Mouse (Mus musculus) heart, postnatal 4 days (tissue): Measurements from ENCODE around the gene Tcf19. TPM values are rescaled to one million over a fixed set of nuclear protein-coding genes. Genes with fewer than 3 reads are reported as not detected.

ENCODE experiments used
- DNase-seq: peaks from one replicate; pipeline ENCODE4 v3.0.0; 2021
- total RNA-seq, 2 experiments: library from RNA; stranded (reverse); gene quantifications; 2 replicates each; pipeline ENCODE4 v1.2.3; 2021

Gene Tcf19
- 10 to 100 TPM; 41.1 to 44.2 TPM for total RNA-seq

DNA sequence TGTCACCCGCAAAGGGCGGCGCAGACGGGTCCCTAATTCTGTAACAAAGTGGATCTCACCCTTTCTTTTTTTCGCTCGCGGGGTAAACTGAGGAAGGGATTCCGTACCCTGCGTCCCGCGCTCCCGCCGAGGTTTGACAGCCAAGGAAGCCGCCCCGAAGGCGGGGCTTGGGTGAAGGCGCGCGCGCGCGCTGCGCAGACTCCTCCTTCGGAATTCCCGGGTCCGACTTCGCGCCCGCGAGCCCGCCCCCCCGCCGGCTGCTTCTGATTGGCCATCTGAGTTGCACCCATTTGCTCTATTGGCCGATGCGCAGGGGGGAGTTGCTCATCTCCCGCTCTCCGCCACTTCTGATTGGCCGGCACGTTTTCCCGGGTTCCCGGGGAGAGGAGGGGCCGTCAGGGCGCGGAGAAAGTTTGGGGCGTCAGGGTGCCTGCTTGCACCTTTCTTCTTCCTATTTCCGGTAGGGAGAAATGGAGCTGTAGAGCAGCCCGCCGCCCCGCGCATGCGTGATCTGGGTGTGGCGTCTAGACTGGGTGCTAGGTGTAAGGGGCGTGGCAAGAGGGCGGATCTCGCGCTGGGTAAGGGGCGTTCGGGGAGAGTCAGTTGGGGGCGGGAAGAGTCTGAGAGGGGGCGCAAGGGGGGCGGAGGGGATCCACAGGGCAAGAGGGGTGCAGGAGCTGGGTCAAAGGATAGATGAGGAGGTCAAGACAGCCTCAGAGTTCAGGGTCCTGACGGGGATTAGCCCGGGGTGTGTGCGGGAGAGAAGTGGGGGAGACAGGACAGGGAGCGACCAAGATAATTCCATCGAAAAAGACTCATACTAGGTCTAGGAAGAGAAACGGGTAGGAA, at the start of gene Tcf19, which contains the start of gene Cchcr1:
Gene Tcf19, minus strand, starts transcription at position 173 of the 849 bp plus-strand sequence.
Gene Cchcr1, plus strand, starts transcription at position 449 of the 849 bp plus-strand sequence.
- peak; percentile 97 for DNase-seq

DNA sequence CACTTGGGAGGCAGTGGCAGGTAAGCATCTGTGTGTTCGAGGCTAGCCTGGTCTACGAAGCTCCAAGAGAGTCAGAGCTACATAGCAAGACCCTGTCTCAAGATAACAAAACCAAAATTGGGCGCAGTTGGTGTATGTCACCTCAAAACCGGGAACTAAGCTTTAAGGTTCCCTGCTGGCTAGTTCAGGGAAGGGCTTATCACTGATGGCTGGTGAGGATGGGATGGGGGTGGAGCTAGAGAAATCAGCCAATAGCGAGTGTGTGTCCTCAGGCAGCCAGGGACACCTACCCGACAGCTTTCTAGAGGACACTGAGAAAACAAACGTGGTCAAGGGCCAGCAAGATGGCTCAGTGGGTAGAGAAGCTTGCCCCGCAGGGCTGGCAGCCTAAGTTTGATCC, 41.6 kb upstream of the Tcf19 start:
- no peak for DNase-seq

DNA sequence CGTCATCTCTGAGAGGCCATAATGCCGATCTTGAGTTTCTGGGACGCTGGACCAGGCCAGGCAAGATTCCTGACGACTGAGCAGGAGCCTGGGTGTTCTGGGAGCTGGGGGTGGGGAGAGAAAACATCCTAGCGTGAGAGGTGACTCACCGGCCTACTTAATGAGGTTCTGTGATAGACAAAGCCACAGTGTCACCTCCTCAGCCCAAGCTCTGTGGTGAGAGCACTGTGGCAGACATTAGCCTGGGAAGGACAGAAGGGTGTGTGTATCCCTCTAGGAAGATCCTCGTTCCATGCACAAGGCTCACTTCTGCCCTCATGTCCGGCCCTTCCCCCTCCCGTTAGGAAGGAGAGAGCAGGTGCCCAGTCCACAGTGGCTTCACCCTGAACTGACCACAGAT, 40.7 kb upstream of the Tcf19 start:
- no peak for DNase-seq

DNA sequence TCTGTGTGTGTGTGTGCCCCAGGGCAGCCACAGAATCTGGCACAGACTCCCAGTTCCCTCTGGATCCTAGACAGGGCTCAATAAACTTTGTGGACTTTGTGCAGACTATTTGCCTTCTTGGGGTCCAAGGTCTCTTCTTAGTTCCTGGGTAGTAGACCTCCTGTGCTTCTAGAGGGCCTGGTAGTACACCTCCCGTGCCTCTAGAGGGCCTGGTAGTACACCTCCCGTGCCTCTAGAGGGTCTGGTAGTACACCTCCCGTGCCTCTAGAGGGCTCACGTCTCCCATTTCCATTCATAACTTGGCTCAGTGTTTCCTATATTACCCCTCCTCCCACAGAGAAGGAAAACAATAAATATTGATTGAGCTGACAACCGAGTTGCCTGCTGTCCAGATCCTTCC, 40.2 kb upstream of the Tcf19 start:
- peak; percentile 70 for DNase-seq

DNA sequence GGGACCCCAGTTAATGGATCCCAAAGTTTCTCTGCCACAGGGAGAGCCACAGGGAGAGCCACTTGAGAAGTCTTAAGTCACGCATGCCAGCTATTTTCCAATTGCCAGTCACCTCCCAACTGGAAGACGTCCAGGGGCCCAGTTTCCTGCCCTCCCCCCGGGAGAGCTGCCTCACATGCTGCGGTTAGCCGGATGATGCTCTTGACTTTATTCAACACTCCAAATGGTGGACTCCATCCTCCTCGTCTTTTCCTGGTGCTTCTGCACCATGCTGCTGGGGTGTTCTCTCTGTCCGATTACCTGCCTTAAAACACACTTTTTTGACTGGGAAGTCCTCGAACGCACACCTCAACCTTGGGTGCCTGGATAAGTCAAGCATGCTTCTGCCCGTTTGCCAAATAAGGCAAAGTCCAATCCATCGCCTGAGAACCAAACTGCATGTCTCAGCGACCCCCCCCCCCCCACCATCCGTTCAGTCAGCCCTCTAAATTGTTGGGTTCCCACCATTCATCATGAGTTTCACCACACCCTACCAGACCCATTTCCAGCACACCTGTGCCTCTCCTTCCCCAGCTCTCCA, 39.7 kb upstream of the Tcf19 start:
- no peak for DNase-seq

DNA sequence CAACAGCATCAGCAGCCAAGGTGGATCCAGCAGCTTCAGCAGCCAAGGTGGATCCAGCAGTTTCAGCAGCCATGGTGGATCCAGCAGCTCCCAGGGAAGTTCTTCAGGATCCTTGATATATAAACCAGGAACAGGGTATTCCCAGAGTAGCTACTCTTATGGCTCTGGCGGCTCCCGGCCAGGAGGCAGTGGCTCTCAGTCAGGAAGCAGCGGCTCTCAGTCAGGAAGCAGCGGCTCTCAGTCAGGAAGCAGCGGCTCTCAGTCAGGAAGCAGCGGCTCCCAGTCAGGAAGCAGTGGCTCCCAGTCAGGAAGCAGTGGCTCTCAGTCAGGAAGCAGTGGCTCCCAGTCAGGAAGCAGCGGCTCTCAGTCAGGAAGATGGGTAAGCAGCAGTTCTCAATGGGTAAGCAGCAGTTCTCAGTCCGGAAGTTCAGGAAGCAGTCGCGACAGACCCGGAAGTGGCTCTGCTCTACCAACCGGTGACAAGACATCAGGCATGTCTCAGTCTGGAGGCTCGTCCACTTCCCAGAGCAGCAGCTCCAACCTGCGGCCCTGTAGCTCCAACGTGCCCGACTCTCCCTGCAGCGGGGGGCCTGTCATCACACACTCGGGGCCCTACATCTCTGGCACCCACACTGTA, 38.3 kb upstream of the Tcf19 start:
- no peak for DNase-seq

DNA sequence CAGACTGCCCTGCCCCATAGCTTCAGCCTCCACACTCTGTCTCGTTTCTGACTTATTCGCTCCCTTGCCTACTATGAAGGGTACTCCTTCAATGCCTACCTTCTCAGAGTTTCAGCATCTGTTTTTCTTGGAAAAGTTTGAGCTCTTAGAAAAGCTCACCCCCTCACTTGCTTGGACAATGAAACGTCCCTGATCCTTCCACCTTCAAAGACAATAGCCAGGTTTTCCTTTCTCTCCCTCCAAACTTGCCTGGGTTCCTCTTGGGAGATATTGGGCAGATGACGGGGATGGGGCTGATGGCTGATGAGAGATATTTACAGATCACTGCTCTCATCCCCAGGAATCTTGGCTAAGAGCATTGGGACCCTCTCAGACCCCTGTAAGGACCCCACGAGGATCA, 37.7 kb upstream of the Tcf19 start:
- no peak for DNase-seq

DNA sequence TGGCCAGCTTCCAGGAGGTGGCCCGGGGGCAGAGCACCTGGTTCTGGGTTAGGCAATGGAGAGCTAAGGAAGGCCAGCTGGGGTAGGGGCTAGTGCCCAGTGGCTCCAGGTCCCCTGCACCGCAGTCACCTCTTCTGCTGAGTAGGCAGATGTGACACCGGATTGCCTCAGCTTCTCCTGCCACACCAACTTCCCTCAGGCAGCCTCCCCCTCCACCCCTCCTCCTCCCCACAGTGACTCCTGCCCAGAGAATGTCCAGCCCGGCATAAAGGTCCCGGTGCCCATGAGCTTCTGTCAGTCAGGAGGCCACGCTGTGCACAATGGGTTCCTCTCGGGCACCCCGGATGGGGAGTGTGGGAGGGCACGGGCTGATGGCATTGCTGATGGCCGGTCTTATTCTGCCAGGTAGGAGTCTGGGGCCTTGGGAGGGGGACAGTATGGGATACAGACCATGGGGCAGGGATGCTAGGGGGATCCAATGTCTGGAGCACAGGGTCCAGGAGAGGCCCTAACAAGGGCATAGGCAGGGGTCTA, 35.3 kb upstream of the Tcf19 start, which contains the start of gene Cdsn:
Gene Cdsn, plus strand, starts transcription at position 248 of the 534 bp plus-strand sequence.
- peak; percentile 10 for DNase-seq

DNA sequence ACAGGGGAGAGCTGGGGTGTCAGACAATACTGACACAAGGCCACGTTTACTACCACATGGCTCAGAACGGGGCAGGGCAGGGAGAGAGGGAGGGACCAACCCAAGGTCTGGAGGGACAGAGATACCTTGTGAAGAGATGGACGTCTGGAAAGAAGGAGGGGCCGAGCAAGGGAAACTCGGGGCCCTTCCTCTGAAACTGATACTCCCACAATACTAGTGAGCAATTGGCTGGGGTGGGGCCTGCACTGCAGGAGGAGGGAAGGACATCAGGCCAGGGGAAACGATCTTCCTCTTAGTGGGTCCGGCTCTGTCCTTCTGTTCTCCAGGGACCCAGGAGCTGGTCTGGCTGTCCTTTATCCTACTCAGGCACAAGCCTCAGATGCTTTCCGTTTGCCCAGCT, 34.2 kb upstream of the Tcf19 start:
- DNase-seq = peak; percentile 8

DNA sequence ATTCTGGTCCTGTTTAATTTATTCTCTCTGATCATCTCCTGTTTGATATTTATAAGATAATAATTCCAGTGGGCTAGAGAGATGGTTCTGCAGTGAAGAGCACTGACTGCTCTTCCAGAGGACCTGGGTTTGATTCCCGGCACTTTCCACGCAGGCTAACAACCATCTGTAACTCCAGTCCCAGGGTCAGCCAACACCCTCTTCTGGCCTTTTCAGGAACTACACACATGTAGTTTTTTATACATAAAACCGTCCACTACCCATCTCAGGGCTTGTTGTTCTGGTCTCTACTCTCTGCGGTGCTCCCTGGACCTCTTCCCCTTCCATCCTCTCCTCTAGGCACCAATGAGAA, 33.5 kb upstream of the Tcf19 start:
- no peak for DNase-seq

DNA sequence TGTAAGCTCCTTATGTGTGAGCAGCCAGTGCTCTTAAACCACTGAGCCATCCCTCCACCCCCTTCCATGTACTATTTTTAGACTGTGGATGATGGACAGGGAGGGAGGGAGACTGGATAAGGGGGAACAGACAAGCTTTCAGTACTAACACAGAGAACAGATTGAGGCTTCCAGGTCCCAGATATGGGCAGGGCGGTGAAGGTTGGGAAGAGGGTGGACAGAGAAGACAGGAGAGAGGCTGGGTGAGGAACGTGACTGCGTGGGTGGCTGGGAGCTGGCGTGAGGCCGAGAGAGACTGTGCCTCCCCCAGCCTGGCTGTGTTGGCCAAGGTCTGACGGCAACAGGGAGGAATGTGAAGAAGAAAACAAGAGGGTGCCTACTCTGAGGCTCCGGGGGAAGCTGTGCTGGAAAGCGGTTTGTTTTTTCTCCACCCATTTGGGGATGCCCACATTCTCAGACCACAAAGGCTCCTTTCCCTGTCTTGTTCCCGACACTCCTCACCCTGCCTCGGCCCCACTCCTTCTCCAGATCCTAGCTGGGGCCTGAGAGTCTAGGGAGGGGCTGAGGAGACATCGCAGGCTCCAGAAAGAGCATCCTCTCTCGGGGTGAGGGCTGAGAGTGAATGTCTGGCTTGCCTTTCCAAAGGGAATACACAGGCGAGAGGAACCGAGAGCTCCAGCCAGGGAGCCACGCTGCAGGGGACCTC, 33.0 kb upstream of the Tcf19 start:
- peak; percentile 94 for DNase-seq

DNA sequence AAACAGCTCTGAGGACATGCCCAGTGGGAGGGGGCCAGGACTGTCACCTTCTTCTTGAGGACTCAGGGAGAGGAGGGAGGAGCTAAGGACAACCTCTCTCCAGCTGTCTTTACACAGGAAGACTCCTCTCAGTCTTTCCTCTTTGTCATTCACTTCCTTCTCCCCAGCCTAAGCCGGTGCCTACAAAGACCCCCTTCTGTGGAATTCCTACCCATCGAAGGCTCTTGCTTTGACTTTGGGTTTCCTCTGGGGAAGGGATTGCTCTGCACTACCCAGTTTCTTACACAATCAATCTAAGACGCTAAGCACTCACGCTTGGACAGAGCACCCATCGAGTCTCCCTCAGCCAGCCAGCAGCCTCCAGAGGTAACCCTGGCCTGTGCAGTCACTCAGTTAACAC, 32.0 kb upstream of the Tcf19 start:
- DNase-seq = peak; percentile 4

DNA sequence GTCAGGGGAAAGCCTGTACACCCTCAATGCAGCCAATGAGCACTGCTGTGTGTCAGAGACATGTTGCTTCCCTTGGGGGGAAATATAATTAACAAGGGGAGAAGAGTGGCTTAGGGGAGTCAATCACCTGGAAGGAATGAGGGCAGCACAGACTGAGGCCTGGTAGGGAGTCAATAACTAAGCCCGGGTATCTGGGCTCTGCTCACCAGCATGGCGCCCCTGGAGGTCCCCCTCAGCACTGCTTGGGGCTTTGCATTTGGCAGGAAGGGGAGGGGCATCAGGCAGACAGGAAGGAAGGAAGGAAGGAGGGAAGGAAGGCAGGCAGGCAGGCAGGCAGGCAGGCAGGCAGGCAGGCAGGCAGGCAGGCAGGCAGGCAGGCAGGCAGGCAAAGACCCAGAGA, 30.8 kb upstream of the Tcf19 start:
- DNase-seq = peak; percentile 6

DNA sequence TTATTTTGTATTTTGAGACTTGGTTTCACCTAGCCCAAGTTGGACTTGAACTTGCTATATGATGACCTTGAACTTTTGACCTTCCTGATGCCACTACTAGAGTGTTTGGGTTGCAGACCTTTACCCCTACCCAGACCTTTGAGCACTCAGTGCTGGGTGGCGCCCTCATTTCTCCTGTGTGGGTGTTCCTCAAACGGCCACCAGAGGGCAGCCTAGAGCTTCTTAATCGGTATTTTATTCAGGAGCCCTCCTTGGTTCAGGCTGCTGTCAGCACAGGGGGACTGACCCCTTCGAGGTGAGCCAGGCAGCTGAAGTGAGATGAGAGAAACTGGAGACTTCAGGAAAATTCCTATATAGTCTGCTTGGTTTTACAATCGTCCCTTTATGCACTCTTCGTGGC, 28.1 kb upstream of the Tcf19 start:
- DNase-seq = peak; percentile 76

DNA sequence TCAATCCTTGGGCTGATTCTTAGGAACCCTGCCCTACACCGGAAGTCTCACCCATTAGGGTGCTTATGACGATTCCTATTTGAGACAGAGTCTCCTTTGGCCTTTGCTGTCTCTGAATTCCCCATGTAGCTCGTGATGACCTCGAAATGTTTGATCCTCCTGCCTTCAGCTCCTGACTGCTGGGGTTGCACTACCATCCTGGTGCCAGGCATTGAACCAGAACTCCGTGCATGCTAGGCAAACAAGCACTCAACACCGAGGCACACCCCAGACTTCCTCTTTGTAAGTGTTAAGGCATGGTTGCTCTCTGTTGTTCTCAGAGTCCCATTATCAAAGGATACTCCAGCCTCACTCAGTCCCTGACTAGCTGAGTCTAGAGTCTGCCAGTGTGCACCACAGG, 27.4 kb upstream of the Tcf19 start:
- DNase-seq = no peak

DNA sequence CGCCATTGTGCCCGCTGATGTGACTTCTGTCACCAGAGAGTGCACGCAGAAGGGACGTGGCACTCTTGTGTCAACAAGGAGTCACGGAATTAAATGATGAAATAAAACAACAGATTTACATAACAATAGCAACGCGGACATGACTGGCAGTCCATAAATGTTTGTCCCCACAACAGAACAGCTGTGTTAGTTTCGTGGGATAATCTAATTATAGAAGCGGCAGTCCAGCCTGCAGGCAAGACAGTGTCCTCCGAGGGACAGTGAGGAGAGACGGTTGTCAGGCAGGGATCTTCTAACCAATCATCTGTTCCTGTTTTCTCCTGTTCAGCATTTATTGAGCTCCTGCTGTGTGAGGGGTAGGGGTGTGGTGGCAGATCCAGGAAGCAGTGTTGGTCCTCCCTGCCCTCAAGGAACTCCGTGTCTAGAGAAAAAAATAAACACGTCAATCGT, 26.8 kb upstream of the Tcf19 start:
- no peak for DNase-seq

DNA sequence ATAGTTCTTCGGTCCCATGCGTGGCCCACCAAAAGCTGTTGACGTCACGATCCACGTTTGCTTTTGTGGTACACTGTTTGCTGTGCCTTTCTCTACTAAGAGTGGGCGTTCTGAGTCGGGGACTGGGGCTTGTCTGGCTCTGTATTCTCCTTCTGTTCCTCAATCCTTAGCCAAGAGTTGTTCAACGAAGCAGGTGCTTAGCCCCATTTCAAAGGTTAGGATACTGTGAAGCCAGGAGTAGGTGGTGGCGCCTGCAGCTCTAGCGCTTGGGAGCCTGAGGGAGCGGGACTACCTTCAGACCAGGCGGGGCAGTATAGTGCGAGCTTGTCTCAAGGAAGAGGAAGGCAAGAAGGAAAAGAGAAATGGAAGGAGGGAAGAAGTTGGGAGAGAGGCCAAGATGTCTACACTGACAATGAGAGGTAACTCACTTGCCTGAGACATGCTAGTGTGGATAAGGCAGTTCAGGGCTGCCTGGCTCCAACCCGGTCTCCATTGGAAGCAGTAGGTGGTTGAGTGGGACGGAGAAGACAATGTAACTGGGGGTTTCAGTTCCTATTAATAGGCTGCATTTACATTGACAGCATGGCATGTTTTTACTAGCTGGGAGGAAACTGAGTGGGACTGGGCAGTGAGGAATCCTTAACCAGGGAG, 26.3 kb upstream of the Tcf19 start:
- DNase-seq = no peak

DNA sequence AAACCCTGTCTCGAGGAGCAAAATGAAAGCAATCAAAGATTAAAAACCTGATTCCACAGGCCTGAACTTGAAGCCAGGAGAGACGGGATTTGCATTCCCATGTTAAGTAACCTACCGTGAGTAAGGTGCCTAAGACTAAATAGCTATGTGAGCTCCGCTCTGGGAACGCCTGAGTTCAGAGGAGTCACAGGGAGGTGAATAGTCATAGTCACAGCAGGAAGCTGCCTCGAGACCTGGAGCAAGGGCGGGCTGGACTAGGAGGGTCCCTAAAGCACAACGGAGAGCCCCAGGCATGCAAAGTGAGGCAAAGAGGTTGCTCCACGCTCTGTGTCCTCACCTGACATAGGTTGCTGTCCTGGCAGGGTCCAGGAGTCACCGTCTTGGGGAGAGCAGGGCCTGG, 22.9 kb upstream of the Tcf19 start:
- DNase-seq = no peak

DNA sequence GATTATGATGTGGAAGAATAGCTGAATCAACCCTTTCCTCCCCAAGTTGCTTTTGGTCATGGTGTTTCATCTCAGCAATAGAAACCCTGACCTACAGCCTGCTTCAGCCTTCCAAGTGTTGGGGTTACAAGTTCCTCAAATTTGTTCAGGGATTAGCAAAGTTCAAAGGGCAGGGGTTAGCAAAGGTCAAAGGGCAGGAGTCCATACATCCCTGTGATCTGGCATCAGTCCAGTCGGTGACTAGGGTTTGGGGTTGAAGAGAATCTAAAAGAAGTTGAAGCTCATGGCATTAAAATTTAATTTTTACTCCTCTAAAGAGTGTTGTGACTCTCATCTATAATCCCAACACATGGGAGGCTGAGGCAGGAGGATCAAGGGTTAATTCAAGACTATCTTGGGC, 21.9 kb upstream of the Tcf19 start:
- no peak for DNase-seq

DNA sequence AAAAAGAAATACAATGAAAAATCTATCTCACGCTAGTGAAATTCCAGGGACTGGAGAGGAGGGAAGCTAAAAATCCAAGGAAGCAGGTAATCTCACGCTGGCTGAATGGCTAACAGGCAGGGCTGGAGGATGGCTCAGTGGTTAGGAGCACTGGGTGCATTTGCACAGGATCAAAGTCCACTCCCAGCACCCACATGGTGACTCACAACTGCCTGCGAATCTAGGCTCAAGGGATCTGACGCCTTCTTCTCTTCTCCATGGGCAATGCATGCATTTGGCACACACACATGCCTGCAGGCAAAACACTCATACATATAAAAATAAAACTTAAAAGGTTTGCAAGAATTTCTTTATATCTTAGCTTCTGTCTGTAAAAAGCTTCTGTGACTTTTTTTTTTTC, 20.8 kb upstream of the Tcf19 start:
- DNase-seq = no peak

DNA sequence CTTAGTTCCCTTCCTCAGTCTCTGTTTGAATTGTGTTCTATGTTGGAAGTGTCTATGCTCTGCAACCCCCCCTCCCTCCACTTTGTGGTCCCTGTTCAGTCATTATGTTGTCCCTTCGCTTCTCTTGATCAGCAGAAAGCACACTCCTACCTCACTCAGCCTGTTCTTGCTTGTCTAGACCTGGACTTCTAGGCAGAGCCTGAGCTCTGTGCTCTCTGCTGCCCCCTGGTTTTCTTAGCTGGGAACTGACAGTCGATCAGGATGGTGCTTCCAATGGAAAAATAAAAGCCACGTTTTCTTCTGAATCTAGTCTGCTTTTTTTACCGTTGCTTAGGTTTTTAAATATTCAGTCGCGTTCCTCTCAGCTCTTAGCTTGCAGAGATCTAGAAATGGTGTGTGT, 17.7 kb upstream of the Tcf19 start:
- DNase-seq = peak; percentile 84

DNA sequence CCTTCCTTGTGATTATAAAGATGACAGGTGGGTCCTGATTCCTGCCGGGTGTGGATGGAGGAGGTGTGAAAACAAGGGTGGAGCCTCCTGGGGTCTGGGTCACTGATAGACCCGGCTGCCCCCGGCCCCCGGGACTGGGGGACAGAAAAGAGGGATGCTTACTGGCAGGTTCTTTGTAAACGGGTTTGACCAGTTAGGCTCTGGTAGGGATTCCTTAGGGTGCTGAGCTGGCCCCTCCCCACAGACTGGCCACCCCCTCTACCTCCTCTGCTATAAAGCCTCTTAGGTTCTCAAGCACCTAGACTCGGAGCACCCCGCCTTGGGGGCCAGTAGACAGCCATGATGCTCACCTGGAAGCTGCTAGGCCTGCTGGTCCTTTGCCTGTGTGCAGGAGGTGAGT, 16.3 kb upstream of the Tcf19 start, which contains the start of gene Psors1c2:
Gene Psors1c2, plus strand, starts transcription at position 301 of the 400 bp plus-strand sequence.
- no peak for DNase-seq
